Mouse (Mus musculus) myocyte (in vitro differentiated cells): ENCODE data around the gene Fam118a. TPM values are rescaled to one million over a fixed set of nuclear protein-coding genes. Genes with fewer than 3 reads are reported as not detected.

ENCODE experiments used
- H3K27me3 ChIP-seq: one replicate; pipeline ENCODE4 v1.6.1; 2011; ENCODE audit not compliant: control insufficient read depth, insufficient read depth, insufficient read length
- H3K36me3 ChIP-seq: one replicate; pipeline ENCODE4 v1.6.1; 2011; ENCODE audit not compliant: control insufficient read depth, insufficient read depth
- H3K4me2 ChIP-seq: one replicate; pipeline ENCODE4 v1.6.1; 2011; ENCODE audit warnings: low read depth, control low read depth
- H3K4me3 ChIP-seq: one replicate; pipeline ENCODE4 v1.5.1; 2011; ENCODE audit warnings: mild to moderate bottlenecking, control low read depth, moderate library complexity
- H3K79me2 ChIP-seq: one replicate; pipeline ENCODE4 v1.6.1; 2011; ENCODE audit not compliant: control insufficient read depth, insufficient read depth
- H3ac ChIP-seq: one replicate; pipeline ENCODE4 v1.6.1; 2011; ENCODE audit not compliant: control insufficient read depth, insufficient read length
- CEBPB ChIP-seq: IDR thresholded peaks from 2 replicates; pipeline ENCODE4 v1.6.1; 2011; ENCODE audit warnings: mild to moderate bottlenecking, moderate library complexity; ENCODE audit not compliant: poor library complexity, insufficient read depth, severe bottlenecking
- E2F4 ChIP-seq: IDR thresholded peaks from one replicate; pipeline ENCODE4 v1.6.1; 2011; ENCODE audit warnings: mild to moderate bottlenecking, control low read depth, moderate library complexity; ENCODE audit not compliant: insufficient read depth
- MAX ChIP-seq: IDR thresholded peaks from one replicate; pipeline ENCODE4 v1.6.1; 2011; ENCODE audit warnings: low read depth, mild to moderate bottlenecking, control low read depth
- MYOD1 ChIP-seq, 3 experiments: IDR thresholded peaks; one replicate each; pipeline ENCODE4 v1.6.1; 2011; ENCODE audit warnings: control low read depth in 2 of 3, low read depth in 2 of 3, mild to moderate bottlenecking in 2 of 3, moderate library complexity in 1 of 3; ENCODE audit not compliant: insufficient read length in 2 of 3, control insufficient read depth in 1 of 3
- MYOG ChIP-seq, 3 experiments: IDR thresholded peaks; one replicate each; pipeline ENCODE4 v1.6.1; 2011; ENCODE audit warnings: control low read depth in 2 of 3, low read depth in 2 of 3, mild to moderate bottlenecking in 2 of 3; ENCODE audit not compliant: insufficient read length in 2 of 3, control insufficient read depth in 1 of 3, insufficient read depth in 1 of 3
- POLR2A ChIP-seq: IDR thresholded peaks from one replicate; pipeline ENCODE4 v1.6.1; 2011; ENCODE audit warnings: low read depth, mild to moderate bottlenecking, control low read depth, moderate library complexity; ENCODE audit not compliant: insufficient read length
- POLR2AphosphoS2 ChIP-seq: IDR thresholded peaks from one replicate; pipeline ENCODE4 v1.6.1; 2011; ENCODE audit warnings: low read depth, control low read depth; ENCODE audit not compliant: insufficient read length
- REST ChIP-seq: IDR thresholded peaks from one replicate; pipeline ENCODE4 v1.6.1; 2011; ENCODE audit warnings: mild to moderate bottlenecking, control low read depth, moderate library complexity; ENCODE audit not compliant: insufficient read depth, insufficient read length
- SRF ChIP-seq: IDR thresholded peaks from one replicate; pipeline ENCODE4 v1.6.1; 2011; ENCODE audit warnings: low read depth; ENCODE audit not compliant: control insufficient read depth, insufficient read length
- TCF12 ChIP-seq: IDR thresholded peaks from one replicate; pipeline ENCODE4 v1.6.1; 2011; ENCODE audit warnings: mild to moderate bottlenecking, control low read depth; ENCODE audit not compliant: poor library complexity, insufficient read depth, severe bottlenecking
- TCF3 ChIP-seq: IDR thresholded peaks from one replicate; pipeline ENCODE4 v1.6.1; 2011; ENCODE audit warnings: low read depth, control low read depth; ENCODE audit not compliant: insufficient read length
- USF1 ChIP-seq: IDR thresholded peaks from one replicate; pipeline ENCODE4 v1.6.1; 2011; ENCODE audit warnings: low read depth, mild to moderate bottlenecking, control low read depth, moderate library complexity
- polyA plus RNA-seq: library from polyadenylated mRNA; unstranded; fragments of >200 nt; fragmentation: generic; extraction: Trizol; gene quantifications from one replicate; pipeline ENCODE4 v1.2.1, GENCODE M21; 2012; ENCODE audit warnings: missing spikeins

The Fam118a gene
- polyA plus RNA-seq, 1 experiment = 16.0 TPM

DNA sequence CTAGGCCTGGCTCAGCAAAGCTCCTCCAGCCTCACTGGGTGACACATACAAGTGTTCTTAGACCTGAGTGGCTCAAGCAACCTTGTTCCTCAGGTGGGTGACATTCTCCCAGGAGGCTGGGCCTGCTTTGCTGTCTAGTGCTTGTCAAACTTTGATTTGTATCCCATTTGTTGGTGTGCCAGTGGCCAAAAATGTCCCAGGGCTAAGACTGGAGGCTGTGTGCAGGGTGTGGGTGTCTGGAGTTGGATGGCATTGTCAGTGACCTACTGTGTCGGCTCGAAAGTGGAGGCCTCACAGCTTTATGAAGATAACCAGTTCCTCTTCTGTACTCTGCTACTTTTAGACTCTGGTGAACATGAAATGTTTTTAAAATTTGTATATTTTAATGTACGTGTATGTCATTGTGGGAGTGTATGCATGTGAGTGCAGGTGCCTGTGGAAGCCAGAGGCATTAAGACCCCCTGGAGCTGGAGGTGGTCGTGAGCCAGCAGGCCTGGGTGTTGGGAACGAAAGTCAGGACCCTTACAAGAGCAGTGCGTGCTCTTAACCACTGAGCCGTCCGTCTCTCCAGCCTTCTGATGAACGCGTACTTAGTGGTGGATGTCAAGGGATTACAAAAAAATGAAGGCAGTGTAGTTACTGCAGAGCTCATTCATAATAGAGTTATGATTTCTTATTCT, 12.9 kb downstream of the Fam118a start:
- Histone ChIP-seq H3K79me2 (peaks cover 58% of the 10 kb centered on the region), H3K36me3 (peaks cover 5% of the 10 kb centered on the region), H3ac (no peak overlapping the region), H3K4me3 (no peak overlapping the region), H3K27me3 (no peaks in the 10 kb centered on the region), H3K4me2 (peak overlapping the region; percentile 41)
- TF ChIP-seq USF1 = no peak
- no peak for TF ChIP-seq MYOD1 (IDR thresholded peaks at IDR 0.05; ENCODE audit: control insufficient read depth in 1 of 3, insufficient read length in 2 of 3, low read depth in 2 of 3)
- TF ChIP-seq MAX = no peak
- no peak for TF ChIP-seq REST
- no peak for TF ChIP-seq TCF12
- TF ChIP-seq POLR2AphosphoS2 = no peak
- TF ChIP-seq SRF = no peak
- TF ChIP-seq POLR2A = no peak
- TF ChIP-seq CEBPB = no peak
- TF ChIP-seq TCF3 = no peak
- no peak for TF ChIP-seq E2F4
- no peak for TF ChIP-seq MYOG (IDR thresholded peaks at IDR 0.05; ENCODE audit: control insufficient read depth in 1 of 3, insufficient read depth in 1 of 3, insufficient read length in 2 of 3, low read depth in 2 of 3)

DNA sequence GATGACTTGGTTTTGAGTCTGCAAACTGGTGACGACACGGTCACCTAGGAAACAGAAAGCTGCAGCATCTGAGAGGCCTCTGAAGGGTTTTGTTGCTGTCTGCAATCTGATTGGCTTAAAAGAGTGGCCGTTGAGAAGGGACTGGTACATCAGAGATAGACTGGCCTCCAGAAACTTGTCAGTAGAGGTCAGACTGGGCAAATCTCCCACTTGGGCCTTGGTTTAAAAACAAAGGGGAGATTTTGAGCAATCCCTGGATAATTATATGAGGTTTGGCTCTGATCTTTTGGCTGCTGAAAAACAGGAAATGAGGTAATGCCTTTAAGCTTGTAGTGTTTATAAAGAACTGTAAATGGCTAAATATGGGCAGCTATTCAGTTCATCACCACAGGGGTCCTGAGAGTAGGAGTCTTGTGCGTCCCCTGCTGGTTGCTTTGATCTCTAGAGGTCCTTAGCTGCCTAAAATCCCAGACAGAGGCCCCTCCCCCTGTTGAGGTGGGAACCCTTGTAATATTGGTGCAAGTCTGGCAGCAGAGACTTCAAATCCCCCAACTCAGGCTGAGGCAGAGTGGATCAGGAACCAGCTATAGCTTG, 13.7 kb downstream of the Fam118a start:
- H3K27me3 ChIP-seq = no peaks in the 10 kb centered on the region
- peaks cover 55% of the 10 kb centered on the region for H3K79me2 ChIP-seq
- peak overlapping the region; percentile 41 for H3K4me2 ChIP-seq
- no peak overlapping the region for H3ac ChIP-seq
- no peak overlapping the region for H3K4me3 ChIP-seq
- peaks cover 12% of the 10 kb centered on the region for H3K36me3 ChIP-seq
- TF ChIP-seq SRF = peak; percentile 98
- TF ChIP-seq USF1 = no peak
- TF ChIP-seq CEBPB = peak; percentile 66; the same call in 1 of the 2 replicates
- TF ChIP-seq TCF12 = no peak

DNA sequence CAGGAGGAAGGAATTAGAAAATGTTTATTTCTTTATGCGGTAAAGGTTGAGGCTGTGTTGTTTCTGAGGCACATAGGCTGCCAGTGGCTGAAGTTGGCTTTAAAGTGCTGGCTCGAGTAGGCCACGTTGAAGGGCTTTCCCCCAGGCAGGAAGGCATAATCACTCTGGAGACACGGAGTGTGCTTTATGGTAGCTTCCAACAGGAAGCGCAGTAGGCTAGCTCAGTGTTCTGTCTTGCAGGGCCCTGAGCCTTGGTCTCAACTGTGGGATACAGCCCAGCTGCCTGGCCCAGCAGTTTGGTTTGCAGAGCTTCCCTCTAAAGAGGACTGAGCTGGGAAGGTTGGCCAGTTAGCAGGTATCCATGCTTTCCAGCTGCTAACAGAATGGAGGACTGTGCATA, 14.4 kb downstream of the Fam118a start:
- H3K27me3 ChIP-seq = no peaks in the 10 kb centered on the region
- no peak overlapping the region for H3ac ChIP-seq
- H3K4me2 ChIP-seq = peak overlapping the region; percentile 41
- TF ChIP-seq REST (no peak), CEBPB (no peak), TCF12 (no peak), MYOD1 (IDR thresholded peaks at IDR 0.05; ENCODE audit: control insufficient read depth in 1 of 3, insufficient read length in 2 of 3, low read depth in 2 of 3) (no peak), MYOG (IDR thresholded peaks at IDR 0.05; ENCODE audit: control insufficient read depth in 1 of 3, insufficient read depth in 1 of 3, insufficient read length in 2 of 3, low read depth in 2 of 3) (no peak), MAX (no peak), USF1 (no peak), POLR2AphosphoS2 (no peak), POLR2A (no peak), E2F4 (no peak), SRF (no peak), TCF3 (no peak)
- peaks cover 48% of the 10 kb centered on the region for H3K79me2 ChIP-seq
- H3K4me3 ChIP-seq = no peak overlapping the region
- H3K36me3 ChIP-seq = peaks cover 15% of the 10 kb centered on the region

DNA sequence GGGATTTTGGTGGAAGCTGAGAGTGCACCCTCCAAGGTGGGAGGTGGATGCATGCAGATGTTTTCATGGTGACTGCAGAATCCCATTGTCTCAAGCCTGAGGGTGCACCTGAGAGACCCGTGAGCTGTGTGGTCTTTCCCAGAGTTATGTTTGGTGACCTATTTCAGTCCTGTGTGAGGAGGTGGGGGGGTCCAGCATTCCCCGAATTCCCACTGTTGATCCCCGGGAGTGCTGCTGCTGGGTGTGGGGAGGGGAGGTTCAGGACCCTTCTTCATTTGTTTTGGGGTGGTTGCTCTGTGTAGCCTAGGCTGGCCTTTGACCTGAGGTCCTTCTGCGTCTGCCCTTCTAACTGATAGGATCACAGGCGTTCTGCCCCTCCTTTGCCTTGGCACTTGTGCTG, 15.0 kb downstream of the Fam118a start:
- Histone ChIP-seq H3K4me3 (no peak overlapping the region), H3K36me3 (peaks cover 21% of the 10 kb centered on the region), H3ac (no peak overlapping the region), H3K4me2 (peak overlapping the region; percentile 41), H3K79me2 (peaks cover 41% of the 10 kb centered on the region), H3K27me3 (no peaks in the 10 kb centered on the region)
- TF ChIP-seq MYOD1 (IDR thresholded peaks at IDR 0.05; ENCODE audit: control insufficient read depth in 1 of 3, insufficient read length in 2 of 3, low read depth in 2 of 3) (no peak), POLR2AphosphoS2 (no peak), MAX (no peak), CEBPB (no peak), POLR2A (no peak), MYOG (IDR thresholded peaks at IDR 0.05; ENCODE audit: control insufficient read depth in 1 of 3, insufficient read depth in 1 of 3, insufficient read length in 2 of 3, low read depth in 2 of 3) (no peak), SRF (no peak), E2F4 (no peak), TCF3 (no peak), REST (no peak), USF1 (no peak), TCF12 (no peak)
